Mouse (Mus musculus): Measurements from ENCODE around the gene Zswim1. TPM values are rescaled to one million over a fixed set of nuclear protein-coding genes. Genes with fewer than 3 reads are reported as not detected.

Gene Zswim1
- polyA plus RNA-seq, 1 experiment from 2014 or later: 4.1 TPM

DNA sequence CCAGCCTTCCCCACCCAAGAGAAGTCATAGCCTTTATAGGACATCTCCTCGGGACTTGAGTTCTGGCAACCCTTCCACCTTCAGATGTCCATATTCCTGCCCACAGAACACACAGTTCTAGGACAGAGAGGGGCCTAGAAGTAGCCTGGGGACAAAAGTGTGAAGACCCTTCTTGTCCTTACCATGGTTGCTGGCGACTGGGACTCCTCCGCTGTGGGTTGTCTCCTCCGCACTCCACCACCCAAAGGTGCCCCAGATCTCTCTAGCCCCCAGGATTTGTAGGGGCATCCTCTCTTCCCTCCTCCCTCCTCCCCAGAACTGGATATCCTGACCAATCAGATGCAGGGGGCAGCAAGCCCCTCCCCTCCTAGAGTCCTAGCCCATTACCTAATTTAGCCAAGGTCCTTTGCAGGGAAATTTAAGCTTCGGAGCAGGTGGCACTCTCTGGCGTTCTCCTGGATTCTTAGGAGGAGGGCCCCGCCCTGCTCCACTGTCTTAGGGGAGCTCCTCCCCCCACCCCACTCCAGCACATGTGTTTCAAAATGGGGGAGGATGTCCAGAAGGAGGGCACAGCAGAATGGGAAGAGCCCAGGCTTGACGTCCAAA is 42.9 kb upstream of the Zswim1 start, which contains the start of gene Tnnc2:
TSS of gene Tnnc2 (minus strand) at position 487 of the 606 bp plus-strand sequence.
- no peak within 1 kb of the TSS for H3K9ac ChIP-seq (ENCODE audit: low read depth, low read length)

DNA sequence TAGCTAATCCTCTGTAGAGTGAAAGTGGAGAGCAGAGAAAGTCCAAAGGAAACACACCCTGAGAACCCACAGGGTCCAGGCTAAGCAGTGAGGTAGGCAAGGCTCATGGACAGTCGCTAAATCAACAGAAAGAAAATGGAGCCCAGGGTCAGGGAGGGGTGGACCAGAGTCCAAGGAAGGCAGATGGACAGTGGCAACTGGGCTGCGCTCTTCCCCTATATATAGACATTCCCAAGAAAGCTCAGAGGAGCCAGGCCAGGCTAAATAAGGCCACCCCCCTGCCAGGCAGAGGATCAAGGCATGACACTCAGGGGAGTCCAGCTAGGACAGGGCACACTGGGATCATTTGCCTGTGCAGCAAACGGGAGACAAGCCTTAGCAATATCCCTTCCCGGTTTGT is 40.6 kb upstream of the Zswim1 start:
- no peak overlapping the region for H3K9ac ChIP-seq (ENCODE audit: low read depth, low read length)
- peaks cover 4% of the 10 kb centered on the region for H3K27me3 ChIP-seq (ENCODE audit: control insufficient read depth, insufficient read depth, low read depth, low read length)
- H3K27ac ChIP-seq (ENCODE audit: low read length): no peak overlapping the region
- H3K4me2 ChIP-seq (ENCODE audit: low read depth, low read length): no peak overlapping the region
- H3K4me3 ChIP-seq (ENCODE audit: low read depth, low read length): no peak overlapping the region
- peaks cover 19% of the 10 kb centered on the region for H3K4me1 ChIP-seq (ENCODE audit: control insufficient read depth, low read depth, low read length)
- H3K9me3 ChIP-seq (replicated peaks; ENCODE audit: control insufficient read depth, low read length): no peaks in the 10 kb centered on the region
- 61% methylated on average over 4 of the region's 4 CpGs for WGBS (ENCODE audit: insufficient replicate concordance)
- no peaks in the 10 kb centered on the region for H3K36me3 ChIP-seq (ENCODE audit: control insufficient read depth, insufficient read depth)
- ATAC-seq (ENCODE audit: low read depth): no peak

More for the DNA sequence above, 42.9 kb upstream of the Zswim1 start, which contains the start of gene Tnnc2:
- WGBS (ENCODE audit: insufficient replicate concordance): 65% methylated on average over 8 of the region's 8 CpGs
- Histone ChIP-seq H3K36me3 (ENCODE audit: control insufficient read depth, insufficient read depth) (no peaks in the 10 kb centered on the region), H3K27me3 (ENCODE audit: control insufficient read depth, insufficient read depth, low read depth, low read length) (peaks cover 11% of the 10 kb centered on the region), H3K4me1 (ENCODE audit: control insufficient read depth, low read depth, low read length) (peaks cover under 1% of the 10 kb centered on the region), H3K27ac (ENCODE audit: low read length) (no peak within 1 kb of the TSS), H3K4me3 (ENCODE audit: low read depth, low read length) (no peak within 1 kb of the TSS), H3K9me3 (replicated peaks; ENCODE audit: control insufficient read depth, low read length) (no peaks in the 10 kb centered on the region), H3K4me2 (ENCODE audit: low read depth, low read length) (no peak within 1 kb of the TSS)
- ATAC-seq (ENCODE audit: low read depth): no peak

DNA sequence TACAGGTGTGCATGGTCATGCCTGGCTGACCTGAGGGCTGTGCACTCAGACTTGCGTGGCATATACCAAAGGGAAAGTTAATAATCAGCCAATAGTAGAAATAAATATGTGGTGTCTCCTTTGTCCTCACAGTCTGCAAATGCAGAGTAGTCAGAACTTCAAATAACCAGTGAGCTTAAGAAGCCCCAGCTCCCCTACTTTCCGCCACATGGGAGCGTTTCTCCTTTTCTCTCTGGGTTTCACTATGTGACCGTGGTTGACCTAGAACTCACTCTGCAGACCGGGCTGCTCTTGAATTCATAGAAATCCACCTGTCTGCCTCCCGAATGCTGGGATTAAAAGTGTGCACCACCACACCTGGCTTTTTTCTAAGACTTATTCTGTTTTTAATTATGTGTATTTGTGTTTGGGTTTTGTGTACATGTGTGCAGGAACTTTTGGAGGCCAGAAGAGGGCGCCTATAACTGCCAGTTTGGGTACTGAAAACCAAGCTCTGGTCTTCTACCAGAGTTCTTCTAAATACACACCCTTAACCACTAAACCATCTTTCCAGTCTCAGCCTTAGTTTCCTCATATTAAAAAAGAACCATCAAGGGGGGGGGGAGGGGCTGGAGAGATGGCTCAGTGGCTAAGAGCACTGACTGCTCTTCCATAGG is 38.4 kb upstream of the Zswim1 start:
- no peak overlapping the region for H3K4me3 ChIP-seq (ENCODE audit: low read depth, low read length)
- no peak overlapping the region for H3K4me2 ChIP-seq (ENCODE audit: low read depth, low read length)
- H3K27me3 ChIP-seq (ENCODE audit: control insufficient read depth, insufficient read depth, low read depth, low read length): peaks cover 4% of the 10 kb centered on the region
- no peak overlapping the region for H3K9ac ChIP-seq (ENCODE audit: low read depth, low read length)
- no peak for ATAC-seq (ENCODE audit: low read depth)
- peaks cover 32% of the 10 kb centered on the region for H3K4me1 ChIP-seq (ENCODE audit: control insufficient read depth, low read depth, low read length)
- WGBS (ENCODE audit: insufficient replicate concordance): 62% methylated on average over 7 of the region's 7 CpGs
- H3K9me3 ChIP-seq (replicated peaks; ENCODE audit: control insufficient read depth, low read length): no peaks in the 10 kb centered on the region
- H3K36me3 ChIP-seq (ENCODE audit: control insufficient read depth, insufficient read depth): no peaks in the 10 kb centered on the region
- no peak overlapping the region for H3K27ac ChIP-seq (ENCODE audit: low read length)

DNA sequence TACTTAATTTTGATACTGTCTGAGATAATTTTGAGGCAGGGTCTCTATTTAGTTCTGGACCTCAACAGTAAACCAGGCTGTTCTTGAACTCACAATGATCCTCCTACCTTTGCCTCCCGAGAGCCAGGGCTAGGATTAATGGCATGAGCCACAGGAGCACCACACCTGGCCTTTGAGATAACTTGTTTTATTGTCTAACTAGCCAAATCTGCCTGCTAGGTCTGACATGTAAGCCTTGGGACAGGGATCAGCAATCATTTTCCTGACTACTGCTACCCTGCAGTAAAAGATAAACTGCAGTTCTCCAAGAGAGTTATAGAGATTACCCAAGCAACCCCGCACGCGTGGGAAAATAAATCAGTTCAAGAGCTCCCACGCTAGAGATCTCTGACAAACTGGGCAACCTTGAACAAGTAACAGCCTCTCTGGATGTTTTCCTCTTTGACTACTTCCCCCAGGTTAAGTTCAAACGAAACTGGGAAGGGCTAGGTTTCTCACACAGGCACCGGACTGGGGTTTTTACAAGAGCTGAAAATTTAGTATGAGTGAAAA is 37.5 kb upstream of the Zswim1 start:
- Histone ChIP-seq H3K4me2 (ENCODE audit: low read depth, low read length) (peak overlapping the region; percentile 98), H3K4me1 (ENCODE audit: control insufficient read depth, low read depth, low read length) (peaks cover 32% of the 10 kb centered on the region), H3K4me3 (ENCODE audit: low read depth, low read length) (peak overlapping the region; percentile 71), H3K9me3 (replicated peaks; ENCODE audit: control insufficient read depth, low read length) (no peaks in the 10 kb centered on the region), H3K36me3 (ENCODE audit: control insufficient read depth, insufficient read depth) (0 out of 2 replicates have a peak, but pooled peaks cover 4% of the 10 kb centered on the region), H3K27ac (ENCODE audit: low read length) (peak overlapping the region; percentile 88), H3K27me3 (ENCODE audit: control insufficient read depth, insufficient read depth, low read depth, low read length) (no peaks in the 10 kb centered on the region; the same call in 1 of the 2 replicates), H3K9ac (ENCODE audit: low read depth, low read length) (peak overlapping the region; percentile 77)
- ATAC-seq (ENCODE audit: low read depth): no peak
- 3% methylated on average over 7 of the region's 7 CpGs for WGBS (ENCODE audit: insufficient replicate concordance)

DNA sequence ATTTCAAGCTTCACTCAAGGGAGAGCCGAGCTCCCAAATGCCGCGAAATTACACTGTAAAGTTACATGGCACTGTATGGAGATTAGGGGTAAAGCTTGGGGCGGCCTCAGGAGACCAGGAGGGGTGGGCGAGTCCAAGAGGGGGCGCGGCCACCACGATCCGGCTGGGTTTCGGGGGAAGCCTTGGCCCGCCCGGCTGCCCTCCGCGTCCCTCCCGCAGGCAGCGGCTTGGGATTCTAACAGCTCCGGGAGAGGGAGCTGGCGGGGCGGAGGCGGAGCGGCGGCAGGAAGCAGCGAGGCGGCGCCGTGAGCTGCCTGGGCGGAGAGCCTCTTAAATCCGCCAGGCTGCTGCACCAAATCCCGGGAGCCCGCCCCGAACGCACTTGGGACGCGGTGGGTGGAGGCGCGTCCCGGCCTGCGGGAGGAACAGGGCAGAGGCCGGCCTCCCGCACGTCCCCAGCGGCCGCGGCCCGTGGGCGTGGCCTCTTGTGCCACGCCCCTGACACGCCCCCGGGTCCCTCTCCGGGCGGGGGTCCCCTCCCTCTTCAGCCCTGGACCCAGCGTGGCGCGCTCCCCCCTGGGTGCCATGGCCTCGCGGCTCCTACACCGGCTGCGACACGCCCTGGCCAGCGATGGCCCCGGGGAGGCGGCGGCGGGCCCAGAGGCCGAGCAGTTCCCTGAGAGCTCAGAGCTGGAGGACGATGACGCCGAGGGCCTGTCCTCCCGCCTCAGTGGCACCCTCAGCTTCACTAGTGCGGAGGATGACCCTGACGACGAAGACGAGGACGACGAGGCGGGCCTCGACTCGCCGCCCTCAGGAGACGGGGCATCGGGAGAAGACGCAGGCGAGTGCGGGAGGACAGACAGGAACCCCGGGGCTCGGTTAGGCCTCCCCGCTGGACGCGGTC is 36.8 kb upstream of the Zswim1 start, which contains the start of gene Snx21:
TSS of gene Snx21 (plus strand) at position 343 of the 907 bp plus-strand sequence.
- Histone ChIP-seq H3K27ac (ENCODE audit: low read length) (peak within 1 kb of the TSS; percentile 88), H3K9me3 (replicated peaks; ENCODE audit: control insufficient read depth, low read length) (no peaks in the 10 kb centered on the region), H3K4me1 (ENCODE audit: control insufficient read depth, low read depth, low read length) (peaks cover 35% of the 10 kb centered on the region), H3K4me2 (ENCODE audit: low read depth, low read length) (peak within 1 kb of the TSS; percentile 98), H3K9ac (ENCODE audit: low read depth, low read length) (peak within 1 kb of the TSS; percentile 77), H3K27me3 (ENCODE audit: control insufficient read depth, insufficient read depth, low read depth, low read length) (no peaks in the 10 kb centered on the region), H3K4me3 (ENCODE audit: low read depth, low read length) (peak within 1 kb of the TSS; percentile 71), H3K36me3 (ENCODE audit: control insufficient read depth, insufficient read depth) (0 out of 2 replicates have a peak, but pooled peaks cover 4% of the 10 kb centered on the region)
- peak; percentile 90 for ATAC-seq (ENCODE audit: low read depth)
- WGBS (ENCODE audit: insufficient replicate concordance): under 1% methylated on average over 85 of the region's 89 CpGs

DNA sequence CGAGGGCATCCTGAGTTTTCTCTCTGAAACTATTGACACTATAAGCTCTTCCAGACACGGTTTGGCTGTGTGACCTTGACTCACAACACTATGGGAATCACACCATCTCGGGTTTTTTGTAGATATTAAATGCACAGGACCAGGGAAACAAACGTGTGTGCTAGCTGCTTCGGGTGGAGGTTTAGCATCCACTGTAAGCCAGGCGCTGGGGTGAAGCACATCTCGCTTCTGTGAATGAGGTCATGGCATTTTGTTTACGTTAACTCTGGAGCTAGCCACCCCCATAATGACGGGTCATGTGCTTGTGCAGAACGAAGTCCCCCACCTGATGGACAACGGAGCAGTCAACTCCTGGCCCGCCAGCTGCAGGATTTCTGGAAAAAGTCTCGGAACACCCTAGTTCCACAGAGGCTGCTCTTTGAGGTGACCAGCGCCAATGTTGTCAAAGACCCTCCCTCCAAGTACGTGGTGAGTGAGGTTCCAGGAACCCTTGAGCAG is 36.0 kb upstream of the Zswim1 start:
- peak overlapping the region; percentile 98 for H3K4me2 ChIP-seq (ENCODE audit: low read depth, low read length)
- H3K9me3 ChIP-seq (replicated peaks; ENCODE audit: control insufficient read depth, low read length): no peaks in the 10 kb centered on the region
- H3K9ac ChIP-seq (ENCODE audit: low read depth, low read length): peak overlapping the region; percentile 77
- WGBS (ENCODE audit: insufficient replicate concordance): 15% methylated on average over 15 of the region's 15 CpGs
- peaks cover 35% of the 10 kb centered on the region for H3K4me1 ChIP-seq (ENCODE audit: control insufficient read depth, low read depth, low read length)
- H3K4me3 ChIP-seq (ENCODE audit: low read depth, low read length): peak overlapping the region; percentile 71
- H3K27me3 ChIP-seq (ENCODE audit: control insufficient read depth, insufficient read depth, low read depth, low read length): no peaks in the 10 kb centered on the region
- H3K27ac ChIP-seq (ENCODE audit: low read length): peak overlapping the region; percentile 88
- ATAC-seq (ENCODE audit: low read depth): 0 out of 2 replicates have a peak, but pooled peaks have one; percentile 5
- 0 out of 2 replicates have a peak, but pooled peaks cover 4% of the 10 kb centered on the region for H3K36me3 ChIP-seq (ENCODE audit: control insufficient read depth, insufficient read depth)

DNA sequence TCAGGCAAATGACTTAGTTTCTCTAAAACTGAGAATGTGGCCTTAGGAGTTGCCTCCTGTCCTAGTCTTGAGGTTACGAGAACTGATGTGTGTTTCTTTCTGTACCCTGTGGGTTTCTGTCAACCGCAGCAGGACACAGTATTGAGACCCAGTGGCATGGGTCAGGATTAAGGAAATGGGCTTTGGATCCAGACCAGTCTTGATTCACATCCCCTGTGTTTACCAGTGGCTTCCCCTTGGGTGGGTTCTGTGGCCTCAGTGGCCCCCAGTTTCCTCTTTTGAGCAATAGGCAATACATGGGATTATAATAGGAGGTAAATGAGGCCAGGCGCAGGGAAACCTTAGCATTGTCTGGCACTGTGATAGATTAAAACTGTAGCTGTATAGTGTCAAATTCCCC is 35.5 kb upstream of the Zswim1 start:
- peak overlapping the region; percentile 71 for H3K4me3 ChIP-seq (ENCODE audit: low read depth, low read length)

DNA sequence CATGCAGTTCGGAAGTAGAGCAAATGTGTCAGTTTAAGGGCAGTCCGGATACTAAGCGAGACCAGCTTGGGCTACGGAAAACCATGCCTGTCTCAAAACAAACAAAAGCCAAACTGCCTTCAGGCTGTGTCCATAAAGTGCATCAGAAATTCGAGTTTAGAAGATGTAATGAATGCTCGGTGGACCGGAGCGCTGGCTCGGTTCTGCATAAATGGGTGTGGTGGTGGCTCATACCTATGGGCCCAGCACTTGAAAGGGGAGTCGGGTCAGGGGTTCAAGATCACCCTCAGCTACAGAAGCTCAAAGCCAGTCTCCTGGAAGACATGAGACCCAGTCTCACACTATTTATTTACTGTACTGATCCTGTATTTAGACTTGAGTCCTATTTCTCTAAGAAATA is 34.7 kb upstream of the Zswim1 start:
- Histone ChIP-seq H3K27ac (ENCODE audit: low read length) (no peak overlapping the region), H3K9me3 (replicated peaks; ENCODE audit: control insufficient read depth, low read length) (no peaks in the 10 kb centered on the region), H3K9ac (ENCODE audit: low read depth, low read length) (no peak overlapping the region), H3K27me3 (ENCODE audit: control insufficient read depth, insufficient read depth, low read depth, low read length) (no peaks in the 10 kb centered on the region), H3K36me3 (ENCODE audit: control insufficient read depth, insufficient read depth) (peaks cover 15% of the 10 kb centered on the region), H3K4me3 (ENCODE audit: low read depth, low read length) (no peak overlapping the region), H3K4me1 (ENCODE audit: control insufficient read depth, low read depth, low read length) (peaks cover 35% of the 10 kb centered on the region), H3K4me2 (ENCODE audit: low read depth, low read length) (no peak overlapping the region)
- no peak for ATAC-seq (ENCODE audit: low read depth)
- WGBS (ENCODE audit: insufficient replicate concordance): 81% methylated on average over 10 of the region's 10 CpGs

More for the DNA sequence above, 35.5 kb upstream of the Zswim1 start:
- Histone ChIP-seq H3K9me3 (replicated peaks; ENCODE audit: control insufficient read depth, low read length) (no peaks in the 10 kb centered on the region), H3K36me3 (ENCODE audit: control insufficient read depth, insufficient read depth) (peaks cover 8% of the 10 kb centered on the region), H3K4me2 (ENCODE audit: low read depth, low read length) (peak overlapping the region; percentile 98), H3K27ac (ENCODE audit: low read length) (no peak overlapping the region), H3K9ac (ENCODE audit: low read depth, low read length) (0 out of 2 replicates have a peak overlapping the region, but pooled peaks have one; percentile 18), H3K27me3 (ENCODE audit: control insufficient read depth, insufficient read depth, low read depth, low read length) (no peaks in the 10 kb centered on the region), H3K4me1 (ENCODE audit: control insufficient read depth, low read depth, low read length) (peaks cover 35% of the 10 kb centered on the region)
- no peak for ATAC-seq (ENCODE audit: low read depth)
- WGBS (ENCODE audit: insufficient replicate concordance): 66% methylated on average over 3 of the region's 3 CpGs
